Mouse (Mus musculus) CD4-positive helper T cell, adult 2 months (primary cell): ENCODE measurements around the gene Gpr182.

Source experiments
- DNase-seq: peaks from one replicate; pipeline ENCODE4 v3.0.0-alpha.2; 2012; ENCODE audit warnings: low read depth, missing footprints, low spot score

Gpr182 gene

DNA sequence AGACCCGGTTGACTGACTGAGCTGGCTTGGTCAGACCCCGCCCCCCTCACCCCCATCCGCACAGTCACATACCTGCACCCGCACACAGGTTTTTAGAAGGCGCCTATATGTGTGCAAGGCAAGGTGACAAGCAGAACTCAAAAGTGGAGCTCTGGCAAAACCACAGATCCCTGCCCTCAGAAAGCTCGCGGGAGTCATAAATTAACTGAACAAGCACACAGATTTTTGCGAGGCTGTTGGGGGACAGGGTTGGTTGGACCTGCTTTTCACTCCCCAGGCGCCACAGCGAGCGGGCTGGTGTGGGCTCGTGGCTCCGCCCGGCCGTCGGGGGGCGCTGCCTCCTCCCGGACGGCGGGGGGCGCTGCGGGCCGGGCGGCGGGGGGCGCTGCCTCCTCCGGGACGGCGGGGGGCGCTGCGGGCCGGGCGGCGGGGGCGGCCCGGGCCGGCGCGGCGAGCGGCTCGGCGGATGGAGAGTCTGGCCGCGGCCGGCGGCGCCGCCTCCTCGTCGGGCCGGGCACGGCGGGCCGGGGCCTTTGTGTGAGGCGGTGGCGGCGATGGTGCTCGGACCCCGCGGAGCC, 12.4 kb downstream of the Gpr182 start, which contains the start of gene Zbtb39:
TSS of gene Zbtb39 (plus strand) at position 456 of the 578 bp plus-strand sequence.
- peak; percentile 80 for DNase-seq

DNA sequence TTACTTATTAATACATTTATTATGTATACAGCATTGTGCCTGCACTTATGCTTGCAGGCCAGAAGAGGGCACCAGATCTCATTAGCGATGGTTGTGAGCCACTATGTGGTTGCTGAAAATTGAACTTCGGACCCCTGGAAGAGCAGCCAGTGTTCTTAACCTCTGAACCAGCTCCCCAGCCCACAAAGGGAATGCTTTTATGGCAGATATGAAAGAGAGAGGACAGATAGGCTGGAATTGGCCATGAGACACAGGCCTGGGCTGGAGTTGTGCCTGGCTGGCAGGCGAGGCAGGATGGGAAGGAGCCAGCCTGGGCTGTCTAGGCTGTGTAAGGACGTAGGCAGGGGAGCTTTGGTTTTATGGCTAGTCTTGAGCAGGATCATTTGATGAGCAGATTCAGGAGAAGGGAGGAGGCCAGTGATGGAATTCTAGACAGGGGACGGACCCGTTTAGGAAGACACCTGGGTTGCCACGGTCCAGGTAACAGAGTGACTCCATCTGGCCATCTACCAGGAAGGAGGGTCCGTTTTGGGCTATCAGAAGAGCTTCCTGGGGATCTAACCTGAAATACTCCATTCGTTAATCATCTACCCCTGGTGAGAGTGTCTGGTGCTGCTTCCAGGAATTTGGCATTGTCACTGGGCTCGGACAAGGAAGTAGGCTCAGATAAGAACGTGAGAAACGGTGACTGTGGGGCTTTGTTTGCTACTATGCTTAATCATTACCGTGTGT, 13.2 kb downstream of the Gpr182 start:
- DNase-seq = peak; percentile 39

DNA sequence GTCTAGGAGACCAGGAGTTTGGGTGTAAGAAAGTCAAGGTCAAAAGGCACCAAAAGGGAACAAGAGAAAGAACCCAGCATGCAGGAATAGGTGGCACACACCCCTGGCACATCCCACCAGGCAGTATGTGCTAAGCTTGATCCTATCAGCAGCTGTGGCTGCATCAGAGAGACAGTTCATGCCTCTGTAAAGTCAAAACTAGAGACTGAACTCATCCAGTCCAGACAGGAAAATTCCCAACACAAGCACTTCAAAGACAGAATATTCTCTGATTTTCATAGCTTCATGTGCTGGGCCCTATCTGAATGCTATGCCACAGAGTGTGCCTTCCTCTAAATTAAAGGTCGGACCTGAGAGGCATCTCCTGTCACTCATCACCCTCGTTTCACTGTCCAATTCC, 14.0 kb downstream of the Gpr182 start:
- DNase-seq = no peak

DNA sequence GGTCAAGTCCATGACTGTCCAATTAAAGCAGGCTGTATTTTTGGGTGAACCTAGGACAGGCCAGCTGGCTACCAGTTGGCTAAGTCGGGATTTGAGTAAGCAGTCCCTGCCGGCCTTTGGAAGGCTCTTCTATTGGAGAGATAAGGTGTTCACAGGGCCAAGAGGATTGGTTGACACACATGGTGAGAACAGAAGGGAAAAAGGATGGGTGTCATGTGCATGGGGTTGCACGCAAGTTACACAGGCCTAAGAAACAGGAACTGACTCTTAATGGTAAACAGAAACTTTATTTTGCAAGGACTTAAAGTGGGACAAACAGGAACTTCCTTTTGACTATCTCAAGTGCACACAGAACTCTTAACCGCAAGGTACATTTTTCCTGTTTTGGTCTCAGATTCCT, 14.6 kb downstream of the Gpr182 start:
- no peak for DNase-seq

DNA sequence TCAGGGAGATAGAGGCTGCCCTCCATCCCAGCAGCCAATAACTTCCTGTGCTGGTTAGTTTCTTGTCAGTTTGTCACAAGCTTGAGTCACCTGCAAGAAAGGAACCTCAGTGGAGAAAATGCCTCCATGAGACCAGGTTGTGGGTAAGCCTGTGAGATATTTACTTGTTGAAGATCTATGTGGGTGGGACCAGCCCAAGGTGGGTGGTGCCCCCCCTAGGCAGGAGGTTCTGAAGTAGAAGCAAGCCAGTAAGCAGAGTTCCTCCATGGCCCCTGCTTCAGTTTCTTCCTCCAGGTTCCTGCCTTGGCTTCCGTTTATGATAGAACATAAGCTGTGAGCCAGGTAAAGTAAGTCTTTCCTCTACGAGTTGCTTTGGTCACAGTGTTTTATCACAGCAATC, 15.3 kb downstream of the Gpr182 start:
- no peak for DNase-seq

DNA sequence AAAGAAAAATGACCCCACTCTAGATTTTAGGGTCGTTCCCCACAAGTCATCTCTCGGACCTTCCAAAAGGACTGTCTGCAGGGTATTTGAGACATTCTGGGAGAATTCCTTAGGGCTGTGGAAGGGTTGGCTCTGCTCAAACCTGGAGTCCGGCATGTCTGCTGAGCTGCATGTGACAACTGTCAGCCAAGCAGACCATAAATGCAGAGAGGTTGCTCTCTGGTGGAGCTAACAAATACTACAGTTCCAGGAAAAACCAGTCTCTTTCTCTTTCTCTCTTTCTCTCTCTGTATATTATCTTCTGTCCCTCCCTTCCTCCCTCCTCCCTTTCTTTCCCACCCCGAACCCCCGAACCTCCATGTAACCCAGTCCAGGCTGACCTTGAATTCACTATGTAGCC, 17.1 kb downstream of the Gpr182 start:
- DNase-seq = no peak

DNA sequence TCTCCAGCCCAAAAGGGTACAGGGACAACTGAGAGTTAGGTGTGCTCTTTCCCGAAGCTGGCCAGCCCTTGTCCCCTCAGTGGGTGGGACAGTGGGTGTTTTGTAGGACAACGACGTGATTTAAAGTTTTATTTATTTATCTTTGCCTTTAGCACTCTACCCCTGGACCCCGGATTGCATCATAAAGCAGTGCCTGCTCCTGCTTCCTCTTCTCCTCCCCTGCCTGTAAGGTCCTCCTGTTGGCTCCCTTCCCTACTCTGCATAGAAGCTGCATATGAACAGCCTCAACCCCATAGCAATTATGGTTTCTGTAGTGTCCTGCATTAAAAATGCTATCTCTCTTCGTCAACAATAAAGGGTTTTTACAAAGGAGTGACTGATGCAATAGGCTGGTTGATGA, 20.1 kb downstream of the Gpr182 start:
- DNase-seq = no peak

DNA sequence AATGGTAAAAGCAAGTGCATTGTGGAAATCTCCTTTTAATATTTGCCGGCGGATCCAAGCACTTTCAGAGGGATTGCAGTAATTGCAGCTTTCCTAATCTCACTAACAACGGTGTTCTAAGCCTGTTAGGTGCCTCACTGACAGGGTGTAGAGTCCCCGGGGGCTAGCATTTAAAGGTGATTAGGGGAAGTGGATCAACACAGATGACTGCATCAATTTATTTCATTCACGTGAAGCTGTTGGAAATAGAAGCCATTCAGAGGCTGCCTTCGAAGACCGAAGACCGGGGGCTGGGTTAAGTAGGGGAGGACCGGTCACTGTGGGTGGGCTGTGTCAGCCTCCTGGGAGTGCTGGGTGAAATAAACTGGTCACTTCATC, 20.6 kb downstream of the Gpr182 start:
- DNase-seq = no peak

DNA sequence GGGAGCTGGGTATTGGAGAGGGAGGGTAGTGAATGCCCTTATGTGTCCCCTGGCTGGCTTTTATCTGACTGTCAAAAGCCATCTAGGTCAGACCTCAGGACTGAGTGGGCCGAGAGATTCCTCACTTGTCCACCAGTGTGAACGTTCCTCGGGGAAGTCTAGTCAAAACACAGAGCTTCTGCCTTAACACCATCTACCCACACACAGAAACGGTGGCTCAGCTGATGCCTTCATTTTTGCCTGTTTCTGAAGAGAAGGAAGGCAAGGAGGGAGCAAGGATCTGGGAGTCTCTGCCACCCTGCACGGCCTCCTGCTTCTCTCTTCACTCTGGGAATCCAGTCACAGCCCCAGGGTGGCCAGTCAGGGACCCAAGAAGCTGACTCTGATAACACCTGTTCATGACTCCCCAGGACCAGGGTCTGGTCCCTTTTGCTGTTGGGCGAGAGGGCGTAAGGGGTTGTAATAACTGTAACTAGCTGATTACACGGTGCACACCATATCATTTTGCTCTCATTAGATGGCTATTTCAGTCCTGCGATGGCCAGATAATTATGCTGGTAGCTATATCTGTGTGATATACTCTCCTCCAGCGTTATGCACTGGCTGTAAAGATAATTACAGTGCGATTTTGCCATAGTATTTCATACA, 21.1 kb downstream of the Gpr182 start:
- no peak for DNase-seq

DNA sequence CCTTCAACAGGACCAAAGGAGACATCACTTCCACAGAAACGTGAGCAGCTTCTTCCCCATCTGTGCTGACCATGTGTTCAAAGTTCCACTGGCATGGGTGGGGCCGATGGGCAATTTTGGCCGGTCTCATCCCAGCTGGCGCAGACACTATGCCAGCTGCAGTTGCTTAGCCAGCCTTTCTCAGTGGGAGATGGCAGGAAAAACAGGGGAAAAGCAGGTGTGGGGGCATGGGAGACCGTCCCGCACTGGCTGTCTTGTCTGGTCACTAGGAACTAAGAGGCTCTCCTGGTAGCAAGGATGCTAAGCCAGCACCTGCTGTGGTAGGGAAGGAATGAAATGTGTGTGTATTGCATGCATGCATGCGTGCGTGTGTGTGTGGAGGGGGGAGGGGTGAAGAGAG, 23.1 kb downstream of the Gpr182 start:
- no peak for DNase-seq

DNA sequence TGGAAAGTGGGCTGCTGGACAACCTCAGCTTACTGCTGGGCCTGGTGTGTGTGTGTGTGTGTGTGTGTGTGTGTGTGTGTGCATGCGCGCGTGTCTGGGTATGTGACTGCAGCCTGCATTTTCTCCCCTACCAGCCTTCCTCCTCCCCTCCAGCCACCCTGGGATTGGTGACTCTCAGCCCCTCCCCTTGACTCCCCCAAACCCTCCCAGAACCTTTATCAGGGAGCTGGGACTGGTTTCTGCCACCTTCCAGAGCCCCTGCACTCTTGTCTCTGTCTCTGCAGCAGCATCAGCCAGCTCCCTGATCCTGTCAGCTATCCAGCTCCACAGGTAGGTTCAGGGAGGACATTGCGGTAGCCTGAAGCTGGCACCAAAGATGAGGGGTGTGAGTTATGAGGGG, 26.4 kb downstream of the Gpr182 start:
- no peak for DNase-seq

DNA sequence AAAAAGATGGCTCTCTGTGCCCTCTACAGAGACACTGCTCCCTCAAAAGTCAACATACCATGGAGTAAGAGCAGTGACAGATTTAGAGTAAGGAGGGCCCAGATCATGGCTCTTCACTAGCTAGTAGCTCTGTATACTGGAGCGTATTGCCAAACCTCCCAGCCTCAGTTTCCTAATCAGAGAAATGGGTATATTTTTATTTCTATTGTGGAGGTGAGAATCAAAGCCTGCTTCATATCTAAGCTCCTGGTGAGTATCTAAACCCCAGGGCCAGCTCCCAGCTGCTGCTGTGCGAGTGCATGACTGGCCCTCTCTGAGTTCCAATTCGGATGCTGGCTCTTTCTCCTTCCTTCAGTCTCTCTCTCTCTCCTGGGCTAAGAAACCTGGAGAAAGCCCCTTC, 27.4 kb downstream of the Gpr182 start, which contains the start of gene Tac2:
TSS of gene Tac2 (plus strand) at position 301 of the 400 bp plus-strand sequence.
- DNase-seq = no peak

DNA sequence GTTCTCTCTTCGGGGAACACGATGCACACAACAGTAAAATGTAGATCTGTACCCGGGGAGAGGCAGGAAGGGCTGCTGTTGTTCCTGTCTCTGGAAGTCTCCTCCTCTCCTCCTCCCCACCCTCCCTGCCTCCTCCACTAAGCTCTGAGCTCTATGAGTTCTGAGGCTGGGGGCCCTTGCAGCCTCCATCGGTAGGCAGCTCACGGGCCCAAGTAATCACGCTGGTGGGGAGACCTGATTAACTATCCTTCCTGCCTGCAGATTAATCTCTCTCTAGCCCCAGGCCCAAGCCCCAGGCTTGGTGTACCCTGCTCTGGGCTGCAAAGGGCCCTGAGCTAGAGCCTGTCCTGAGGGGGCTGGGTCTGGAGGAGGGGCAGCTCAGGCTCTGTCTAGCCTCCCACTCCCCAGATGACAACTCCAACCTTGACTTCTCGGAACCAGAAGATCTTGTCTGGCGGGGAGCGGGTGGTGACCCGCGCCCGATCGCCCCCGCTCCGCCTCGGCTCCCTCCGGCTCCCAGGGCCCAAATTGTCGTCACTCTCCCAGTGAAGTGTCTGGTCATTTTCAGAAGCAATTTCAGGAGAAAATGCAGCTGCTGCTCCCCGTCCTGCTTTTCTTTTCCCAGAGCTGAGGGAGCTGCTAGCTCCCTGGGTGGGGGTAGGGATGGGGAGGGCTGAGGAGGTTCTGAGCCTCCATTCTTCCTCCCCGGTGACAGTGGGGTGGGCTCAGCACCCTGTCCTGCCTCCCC, 29.7 kb downstream of the Gpr182 start:
- DNase-seq = no peak

DNA sequence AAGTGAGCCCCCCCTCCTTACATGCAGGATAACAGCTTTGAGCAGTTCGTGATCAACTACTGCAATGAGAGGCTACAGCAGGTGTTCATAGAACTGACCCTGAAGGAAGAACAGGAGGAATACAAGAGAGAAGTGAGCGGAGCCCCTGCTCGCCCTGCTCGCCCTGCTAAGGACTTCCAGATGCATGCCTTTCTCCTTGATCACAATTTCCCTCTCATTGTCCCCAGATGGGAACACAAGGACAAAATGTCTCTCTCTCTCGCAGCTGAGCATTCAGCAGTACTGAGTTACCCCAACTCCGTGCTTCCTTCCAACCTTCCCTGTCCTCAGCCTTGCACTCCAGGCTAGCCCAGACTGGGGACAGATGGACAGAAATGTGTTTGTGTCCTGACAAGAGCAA, 38.8 kb downstream of the Gpr182 start:
- no peak for DNase-seq

DNA sequence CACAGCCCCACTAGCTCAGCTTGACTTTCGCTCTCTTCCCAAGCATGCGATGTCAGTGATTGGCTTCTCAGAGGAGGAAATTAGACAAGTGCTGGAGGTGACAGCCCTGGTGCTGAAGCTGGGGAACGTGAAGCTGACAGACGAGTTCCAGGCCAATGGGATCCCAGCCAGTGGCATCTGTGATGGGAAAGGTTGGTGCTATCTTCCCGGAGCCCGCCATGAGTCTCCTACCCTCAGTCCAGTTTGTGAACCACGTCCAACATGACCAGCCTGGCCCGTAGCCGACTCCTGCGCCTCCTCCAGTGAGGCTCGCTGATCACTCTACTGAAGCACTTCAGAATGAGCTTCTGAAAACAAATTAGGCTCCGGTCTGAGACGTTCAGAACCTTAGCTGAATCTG, 41.2 kb downstream of the Gpr182 start:
- DNase-seq = no peak

DNA sequence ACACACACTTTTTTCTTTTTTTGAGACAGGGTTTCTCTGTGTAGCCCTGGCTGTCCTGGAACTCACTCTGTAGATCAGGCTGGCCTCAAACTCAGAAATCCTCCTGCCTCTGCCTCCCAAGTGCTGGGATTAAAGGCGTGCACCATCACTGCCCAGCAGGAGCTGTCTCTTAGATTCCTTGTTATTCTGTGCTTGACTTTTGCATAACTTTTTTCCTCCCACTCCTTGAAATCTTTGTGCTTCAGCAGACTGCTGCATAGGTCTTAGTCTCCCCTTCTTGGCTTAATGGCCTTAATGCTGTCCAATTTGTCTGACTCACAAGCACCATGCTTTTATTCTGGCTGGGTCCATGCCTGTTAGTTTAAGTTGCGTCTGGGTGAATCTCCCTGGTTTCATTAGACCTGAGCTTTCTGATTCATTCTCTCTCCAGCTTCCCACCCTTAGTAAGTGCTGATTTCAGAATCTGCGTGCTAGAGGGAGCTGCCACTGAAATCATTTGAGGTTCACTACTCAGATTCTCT, 42.6 kb downstream of the Gpr182 start:
- DNase-seq = no peak

DNA sequence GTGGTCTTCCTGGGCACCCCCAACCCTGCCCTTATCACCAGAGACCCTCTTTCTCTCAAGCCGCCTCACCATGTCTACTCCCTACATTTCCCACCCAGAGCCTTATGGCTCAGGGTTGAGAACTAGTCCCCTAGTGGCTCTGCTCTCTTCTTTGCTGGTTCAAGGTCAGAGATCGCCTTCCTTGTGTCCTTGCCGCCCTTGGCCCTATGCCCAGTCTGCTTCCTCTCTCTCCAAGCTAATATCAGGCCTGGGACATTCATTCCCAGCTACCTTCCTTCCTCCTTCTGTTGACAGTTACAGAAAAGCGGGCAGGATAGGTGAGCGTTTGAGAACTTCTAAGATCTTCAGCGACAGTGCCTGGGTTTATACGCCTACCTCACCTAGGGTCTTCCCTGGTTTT, 43.8 kb downstream of the Gpr182 start:
- DNase-seq = no peak

DNA sequence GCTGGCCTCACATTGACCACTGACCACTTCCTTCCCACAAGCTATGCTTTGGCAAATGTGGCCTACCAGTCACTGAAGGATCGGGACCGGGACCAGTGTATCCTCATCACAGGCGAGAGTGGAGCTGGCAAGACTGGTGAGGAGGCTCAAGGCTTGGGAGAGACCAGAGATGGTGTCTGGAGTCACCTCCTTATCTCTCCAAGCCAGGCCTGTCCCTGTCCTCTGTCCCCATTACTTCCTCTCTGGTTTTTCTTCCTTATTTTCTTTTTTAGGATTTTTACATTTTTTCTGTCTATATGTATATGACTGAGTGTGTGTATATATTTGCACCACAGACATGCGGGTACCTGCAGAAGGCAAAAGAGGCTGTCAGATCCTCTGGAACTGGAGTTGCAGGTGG, 45.7 kb downstream of the Gpr182 start:
- no peak for DNase-seq

DNA sequence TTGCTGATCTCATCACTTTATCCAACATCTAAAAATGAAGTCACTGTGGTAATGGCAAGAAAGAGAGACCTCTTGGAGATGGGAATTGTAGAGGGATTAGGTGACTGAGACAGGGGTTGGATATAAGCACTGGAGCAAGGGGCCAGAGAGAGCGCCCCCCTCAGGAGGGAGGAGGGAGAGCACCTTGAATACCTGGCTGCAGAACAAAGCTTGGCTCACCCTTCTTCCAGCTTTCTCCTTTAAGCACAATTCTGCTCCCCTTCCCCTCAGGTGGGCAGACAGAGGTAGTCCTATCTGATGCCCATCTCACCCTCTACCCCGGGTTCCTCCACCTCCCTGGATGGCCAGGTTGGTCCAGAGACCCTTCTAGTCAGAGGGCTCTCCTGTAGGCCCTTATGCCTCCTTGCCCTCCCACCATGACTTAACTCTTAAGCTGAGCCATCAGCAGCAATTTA, 46.7 kb downstream of the Gpr182 start, which contains the start of gene Myo1a:
TSS of gene Myo1a (plus strand) at position 405 of the 455 bp plus-strand sequence.
- no peak for DNase-seq

DNA sequence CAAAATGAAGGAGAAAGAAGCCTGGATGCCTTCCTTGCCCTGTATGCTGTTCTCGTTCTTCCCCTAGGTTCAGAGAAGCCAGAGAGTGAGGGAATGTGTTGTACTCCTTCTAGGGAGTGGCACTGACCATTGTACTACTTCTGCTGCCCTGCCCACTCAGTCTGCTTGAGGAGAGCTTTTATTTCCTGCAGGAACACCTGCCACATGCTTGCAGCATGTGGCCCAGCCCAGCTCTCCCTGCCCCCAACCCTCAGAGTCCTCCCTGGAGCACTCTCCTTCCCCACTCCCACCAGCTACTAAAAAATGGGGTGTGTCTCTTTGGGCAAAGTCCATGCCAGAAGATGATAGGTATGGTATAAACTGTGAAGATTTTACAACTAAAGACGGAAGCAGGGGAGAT, 47.2 kb downstream of the Gpr182 start:
- DNase-seq = no peak

DNA sequence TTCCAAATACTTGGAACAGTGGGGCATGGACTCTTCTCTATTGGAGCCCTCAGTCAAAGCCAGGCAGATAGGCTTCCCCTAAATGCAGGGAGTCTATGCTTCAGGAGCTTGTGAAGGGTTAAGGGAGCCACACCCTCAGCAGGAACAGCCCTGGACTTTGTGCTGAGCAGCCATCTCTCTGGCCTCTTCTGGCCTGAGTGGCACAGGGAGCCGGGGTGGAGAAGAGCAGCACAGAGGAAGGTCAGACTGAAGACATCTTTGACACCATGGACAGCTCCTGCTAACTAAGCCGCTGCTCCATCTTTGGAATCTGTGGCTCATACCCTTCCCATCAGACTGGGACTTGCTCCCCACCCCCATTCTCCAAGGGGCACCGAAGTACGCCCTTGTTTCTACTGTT, 48.2 kb downstream of the Gpr182 start:
- DNase-seq = no peak

DNA sequence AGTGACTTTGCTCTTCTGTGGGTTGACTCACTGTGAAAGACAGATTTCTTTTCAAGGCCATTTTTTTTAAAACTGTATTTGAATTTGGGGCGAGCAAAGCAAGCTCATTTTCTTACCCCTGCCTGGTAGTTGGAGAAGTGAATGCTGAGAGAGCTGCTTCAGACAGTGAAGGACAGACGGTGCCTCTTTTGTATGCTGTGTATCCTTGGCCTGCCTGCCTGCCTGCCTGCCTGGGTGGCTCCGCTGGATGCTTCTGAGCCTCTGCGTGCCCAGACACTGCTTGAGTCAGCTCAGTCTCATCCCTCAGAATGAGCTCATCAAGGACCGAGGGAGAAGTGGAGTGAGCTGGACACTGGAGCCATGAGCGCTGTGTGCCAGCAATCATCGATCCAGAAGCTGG, 52.6 kb downstream of the Gpr182 start:
- no peak for DNase-seq
